Mouse (Mus musculus): ENCODE measurements around the gene Scn3b. TPM values are rescaled to one million over a fixed set of nuclear protein-coding genes. Genes with fewer than 3 reads are reported as not detected.

The Scn3b gene
- polyA plus RNA-seq, 1 experiment from 2014 or later, result 4.1 TPM

DNA sequence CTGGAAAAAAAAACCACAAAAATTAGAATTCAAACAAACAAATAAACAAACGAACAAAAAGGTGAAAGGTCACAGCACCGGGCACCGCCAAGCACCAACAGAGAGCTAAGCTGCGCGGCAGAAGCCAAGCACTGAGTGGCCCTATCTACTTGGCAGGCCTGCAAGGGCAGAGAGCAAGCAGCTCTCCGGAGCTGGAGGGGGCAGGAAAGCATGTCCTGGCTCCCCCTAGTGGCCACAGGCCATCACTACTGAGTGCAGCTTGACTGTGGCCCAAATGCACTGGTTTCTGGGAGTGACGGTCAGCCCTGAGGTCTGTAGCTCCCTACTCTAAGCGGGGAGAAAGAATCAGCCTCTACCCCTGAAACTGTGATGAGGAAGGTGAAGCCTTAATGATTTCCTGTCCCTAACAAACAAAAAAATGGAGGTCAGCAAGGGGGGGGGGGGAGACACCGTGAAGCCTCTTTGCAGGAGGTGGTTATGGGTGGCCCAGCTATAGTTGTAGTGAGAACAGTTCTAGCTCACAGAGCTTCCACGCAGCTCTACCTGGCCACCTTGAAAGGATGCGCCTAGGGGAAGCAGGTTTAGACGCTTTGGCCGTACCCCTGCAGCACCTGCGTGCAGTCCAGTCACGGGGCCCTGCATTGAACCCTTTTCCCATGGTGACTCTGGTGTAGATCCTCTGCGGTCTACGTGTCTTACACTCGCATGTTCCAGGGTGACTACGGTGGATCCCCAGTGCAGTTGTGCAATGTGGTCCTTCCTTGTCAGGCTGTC, 61.8 kb downstream of the Scn3b start:
- Histone ChIP-seq H3K4me1 (ENCODE audit: control insufficient read depth, insufficient read depth, low read length) (no peaks in the 10 kb centered on the region), H3K9ac (replicated peaks; ENCODE audit: low read length) (no peak overlapping the region), H3K4me3 (ENCODE audit: low read depth, low read length) (no peak overlapping the region), H3K36me3 (replicated peaks; ENCODE audit: control insufficient read depth, insufficient read depth, low read depth, low read length) (no peaks in the 10 kb centered on the region), H3K27ac (replicated peaks; ENCODE audit: low read depth, low read length) (no peak overlapping the region), H3K9me3 (replicated peaks; ENCODE audit: control insufficient read depth, low read length) (no peaks in the 10 kb centered on the region), H3K27me3 (ENCODE audit: control insufficient read depth, insufficient read depth, low read length) (no peaks in the 10 kb centered on the region), H3K4me2 (ENCODE audit: low read depth, low read length) (no peak overlapping the region)
- ATAC-seq (replicated peaks; ENCODE audit: insufficient number of reproducible peaks, low FRiP score, low TSS enrichment, low read depth), result peak; percentile 80; the same call in 1 of the 2 replicates
- WGBS, result 54% methylated on average over 19 of the region's 19 CpGs
- peak; percentile 90 for DNase-seq (ENCODE audit: low spot score)

DNA sequence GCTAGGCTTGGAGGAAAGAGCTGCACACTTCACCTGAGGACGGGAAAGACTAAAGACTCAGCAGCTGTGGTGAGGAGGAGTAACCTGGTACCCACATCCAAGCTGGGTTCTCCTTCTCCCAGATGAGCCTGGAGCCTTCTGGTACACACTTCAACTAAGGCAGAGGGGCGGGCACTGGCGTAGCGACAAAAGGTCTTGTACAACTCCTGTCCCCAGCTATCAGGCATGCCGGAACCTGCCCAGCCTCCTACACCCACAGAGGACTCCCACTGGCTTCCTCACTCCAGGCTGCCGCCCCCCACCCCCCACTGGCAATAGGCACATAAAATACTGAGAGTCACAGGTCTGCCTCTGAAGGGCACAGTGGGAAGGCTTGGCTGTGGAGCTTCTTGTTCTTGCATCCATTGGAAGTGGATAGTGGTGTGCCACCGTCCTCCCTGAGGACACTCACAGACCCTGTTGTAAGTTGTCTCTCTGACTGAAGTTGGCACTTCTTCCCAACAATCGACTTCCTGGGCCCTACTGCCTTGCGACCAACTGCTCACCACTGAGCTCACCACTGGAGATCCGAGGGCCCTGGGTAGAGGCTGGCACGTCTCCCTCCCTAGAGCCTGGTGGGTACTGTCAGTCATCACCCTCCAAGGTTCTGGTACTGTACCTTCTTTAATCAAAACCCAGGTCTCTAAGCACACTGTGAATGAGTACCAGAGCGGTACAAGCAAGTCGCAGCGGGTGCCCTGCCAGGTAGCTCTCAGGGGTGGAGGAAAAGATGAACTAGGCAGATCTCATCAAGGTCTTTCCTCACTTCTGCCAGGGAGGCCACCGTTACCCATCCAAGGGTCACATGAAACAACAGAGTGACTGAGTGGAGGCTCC, 62.6 kb downstream of the Scn3b start:
- ATAC-seq (replicated peaks; ENCODE audit: insufficient number of reproducible peaks, low FRiP score, low TSS enrichment, low read depth), result no peak

DNA sequence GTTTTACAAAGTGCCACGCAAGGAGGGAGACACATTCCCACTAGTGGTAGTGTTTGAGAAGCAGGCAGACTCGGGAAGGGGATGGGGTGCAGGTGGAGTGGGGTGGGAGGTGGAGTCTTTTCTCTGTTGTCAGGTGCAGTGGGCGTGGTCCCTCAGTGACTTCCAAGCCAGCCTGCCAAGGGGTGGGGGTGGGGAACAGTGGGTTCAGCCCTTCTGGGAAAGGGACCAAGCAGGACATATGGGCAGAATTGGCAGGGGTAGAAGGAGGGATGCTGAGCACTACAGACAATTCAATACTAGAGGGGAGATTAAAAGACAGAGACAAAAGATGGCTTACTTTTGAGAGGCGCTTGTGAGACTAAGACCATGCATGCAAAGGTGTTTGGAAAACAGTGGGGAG, 63.3 kb downstream of the Scn3b start:
- H3K36me3 ChIP-seq (replicated peaks; ENCODE audit: control insufficient read depth, insufficient read depth, low read depth, low read length), result no peaks in the 10 kb centered on the region
- no peak overlapping the region for H3K9ac ChIP-seq (replicated peaks; ENCODE audit: low read length)
- H3K27ac ChIP-seq (replicated peaks; ENCODE audit: low read depth, low read length), result no peak overlapping the region
- DNase-seq (ENCODE audit: low spot score), result no peak
- no peak overlapping the region for H3K4me2 ChIP-seq (ENCODE audit: low read depth, low read length)
- H3K4me3 ChIP-seq (ENCODE audit: low read depth, low read length), result no peak overlapping the region
- no peaks in the 10 kb centered on the region for H3K9me3 ChIP-seq (replicated peaks; ENCODE audit: control insufficient read depth, low read length)
- no peaks in the 10 kb centered on the region for H3K27me3 ChIP-seq (ENCODE audit: control insufficient read depth, insufficient read depth, low read length)
- 74% methylated on average over 4 of the region's 4 CpGs for WGBS
- H3K4me1 ChIP-seq (ENCODE audit: control insufficient read depth, insufficient read depth, low read length), result no peaks in the 10 kb centered on the region
- no peak for ATAC-seq (replicated peaks; ENCODE audit: insufficient number of reproducible peaks, low FRiP score, low TSS enrichment, low read depth)

More for the DNA sequence above, 62.6 kb downstream of the Scn3b start:
- Histone ChIP-seq H3K9ac (replicated peaks; ENCODE audit: low read length) (no peak overlapping the region), H3K9me3 (replicated peaks; ENCODE audit: control insufficient read depth, low read length) (no peaks in the 10 kb centered on the region), H3K27ac (replicated peaks; ENCODE audit: low read depth, low read length) (no peak overlapping the region), H3K27me3 (ENCODE audit: control insufficient read depth, insufficient read depth, low read length) (no peaks in the 10 kb centered on the region), H3K4me2 (ENCODE audit: low read depth, low read length) (no peak overlapping the region), H3K4me3 (ENCODE audit: low read depth, low read length) (no peak overlapping the region), H3K36me3 (replicated peaks; ENCODE audit: control insufficient read depth, insufficient read depth, low read depth, low read length) (no peaks in the 10 kb centered on the region), H3K4me1 (ENCODE audit: control insufficient read depth, insufficient read depth, low read length) (no peaks in the 10 kb centered on the region)
- DNase-seq (ENCODE audit: low spot score), result no peak
- 87% methylated on average over 15 of the region's 15 CpGs for WGBS

DNA sequence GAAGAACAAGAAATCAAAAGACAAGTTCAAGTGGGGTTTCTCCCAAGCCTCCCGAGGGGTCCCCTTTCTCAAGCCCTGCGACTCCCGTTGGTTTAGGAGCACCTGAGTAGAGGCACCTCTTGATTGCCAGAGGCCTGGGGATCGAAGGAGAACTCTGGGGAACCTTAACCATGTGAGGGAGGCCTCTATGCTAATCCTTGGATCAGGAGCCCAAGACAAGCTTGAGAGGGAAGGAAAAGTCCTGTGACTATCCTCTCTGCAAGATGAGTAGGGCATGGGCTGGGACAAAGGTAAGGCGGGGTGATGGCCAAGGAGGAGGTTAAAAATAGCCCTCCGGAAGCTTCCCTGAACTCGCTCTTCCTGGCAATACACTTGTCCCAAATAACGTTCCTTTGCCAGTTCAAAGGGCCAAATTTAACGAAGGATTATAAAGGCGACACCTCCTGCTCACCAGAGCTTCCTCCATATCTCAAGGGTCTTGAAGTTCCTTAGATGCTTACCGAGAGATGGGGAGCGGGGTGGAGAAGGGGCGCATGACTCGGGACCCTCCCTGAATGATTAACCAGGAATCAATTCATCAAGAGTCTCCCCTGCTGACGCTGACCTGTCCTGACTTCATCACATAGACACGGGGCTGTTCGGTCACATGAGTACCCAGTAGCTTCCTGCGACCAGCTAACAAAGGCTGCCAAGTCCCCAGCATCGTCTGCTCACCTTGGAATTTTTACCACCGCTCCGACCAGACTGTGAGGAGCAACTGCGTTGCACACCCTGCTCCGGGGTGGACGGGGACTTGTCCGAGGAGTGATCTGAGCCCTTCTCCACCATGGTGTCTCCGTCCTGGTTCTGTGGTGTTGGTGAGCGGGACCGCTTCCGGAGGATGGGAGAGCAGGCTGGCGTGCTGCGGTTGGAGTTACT, 64.0 kb downstream of the Scn3b start:
- ATAC-seq (replicated peaks; ENCODE audit: insufficient number of reproducible peaks, low FRiP score, low TSS enrichment, low read depth), result no peak
- WGBS, result 86% methylated on average over 31 of the region's 31 CpGs

DNA sequence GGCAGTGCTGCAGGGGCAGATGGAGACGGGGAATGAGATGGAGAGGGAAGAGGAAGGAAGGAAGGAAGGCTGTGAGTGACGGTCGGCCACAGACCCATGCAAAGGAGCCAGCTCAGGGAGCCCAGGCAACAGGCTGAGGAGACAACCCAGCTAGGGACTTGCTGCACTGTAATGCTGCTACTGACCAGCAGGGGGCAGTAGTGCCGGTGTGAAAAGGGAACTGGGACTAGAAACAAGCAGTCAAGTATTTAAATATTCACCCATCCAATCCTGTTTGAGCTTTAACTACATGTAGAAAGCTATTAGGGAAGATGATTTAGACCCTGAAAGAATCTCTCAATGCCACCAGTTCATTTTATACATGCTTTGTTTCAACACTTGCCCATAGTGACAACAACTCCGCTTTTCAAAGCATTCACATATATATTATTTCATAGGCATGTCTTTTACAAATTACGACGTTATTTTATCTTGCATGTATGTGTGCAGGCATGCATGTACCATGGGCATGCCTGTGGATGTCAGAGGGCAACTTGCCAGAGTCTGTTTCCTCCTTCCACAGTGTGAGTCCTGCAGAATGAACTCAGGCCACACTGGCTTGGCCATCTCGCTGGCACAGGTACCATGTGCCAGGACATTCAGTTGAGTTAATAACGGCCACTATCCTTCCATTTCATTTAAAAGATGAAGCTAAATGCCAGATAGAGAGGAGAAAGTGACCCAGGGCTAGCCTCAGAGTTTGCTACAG, 64.8 kb downstream of the Scn3b start:
- Histone ChIP-seq H3K27me3 (ENCODE audit: control insufficient read depth, insufficient read depth, low read length) (no peaks in the 10 kb centered on the region), H3K4me3 (ENCODE audit: low read depth, low read length) (no peak overlapping the region), H3K9ac (replicated peaks; ENCODE audit: low read length) (no peak overlapping the region), H3K27ac (replicated peaks; ENCODE audit: low read depth, low read length) (no peak overlapping the region), H3K4me2 (ENCODE audit: low read depth, low read length) (no peak overlapping the region), H3K9me3 (replicated peaks; ENCODE audit: control insufficient read depth, low read length) (no peaks in the 10 kb centered on the region), H3K36me3 (replicated peaks; ENCODE audit: control insufficient read depth, insufficient read depth, low read depth, low read length) (no peaks in the 10 kb centered on the region), H3K4me1 (ENCODE audit: control insufficient read depth, insufficient read depth, low read length) (no peaks in the 10 kb centered on the region)
- WGBS, result 64% methylated on average over 9 of the region's 9 CpGs
- peak; percentile 71 for DNase-seq (ENCODE audit: low spot score)
- no peak for ATAC-seq (replicated peaks; ENCODE audit: insufficient number of reproducible peaks, low FRiP score, low TSS enrichment, low read depth)

More for the DNA sequence above, 64.0 kb downstream of the Scn3b start:
- Histone ChIP-seq H3K9me3 (replicated peaks; ENCODE audit: control insufficient read depth, low read length) (no peaks in the 10 kb centered on the region), H3K27me3 (ENCODE audit: control insufficient read depth, insufficient read depth, low read length) (no peaks in the 10 kb centered on the region), H3K4me3 (ENCODE audit: low read depth, low read length) (no peak overlapping the region), H3K27ac (replicated peaks; ENCODE audit: low read depth, low read length) (no peak overlapping the region), H3K4me1 (ENCODE audit: control insufficient read depth, insufficient read depth, low read length) (no peaks in the 10 kb centered on the region), H3K36me3 (replicated peaks; ENCODE audit: control insufficient read depth, insufficient read depth, low read depth, low read length) (no peaks in the 10 kb centered on the region), H3K9ac (replicated peaks; ENCODE audit: low read length) (no peak overlapping the region), H3K4me2 (ENCODE audit: low read depth, low read length) (no peak overlapping the region)
- no peak for DNase-seq (ENCODE audit: low spot score)

DNA sequence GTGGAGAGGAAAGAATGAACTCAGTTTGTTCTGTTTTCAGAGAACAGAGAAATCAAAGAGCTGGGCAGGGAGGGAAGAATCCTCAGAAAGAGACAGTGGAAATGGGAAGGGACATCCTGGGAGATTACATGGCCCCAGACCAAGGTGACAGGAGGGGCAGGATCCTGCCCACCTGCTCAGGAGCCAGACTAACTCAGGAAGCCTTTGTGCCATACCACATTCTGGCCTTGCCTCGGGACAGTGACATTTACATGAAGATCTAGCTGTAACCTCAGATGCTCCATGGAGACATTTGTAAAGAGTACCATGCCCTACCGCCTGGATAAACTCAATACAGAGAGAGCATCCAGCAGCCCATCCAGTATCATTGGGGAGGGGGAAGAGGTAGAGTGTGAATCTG, 65.6 kb downstream of the Scn3b start:
- H3K27ac ChIP-seq (replicated peaks; ENCODE audit: low read depth, low read length), result no peak overlapping the region
- H3K36me3 ChIP-seq (replicated peaks; ENCODE audit: control insufficient read depth, insufficient read depth, low read depth, low read length), result no peaks in the 10 kb centered on the region
- H3K4me3 ChIP-seq (ENCODE audit: low read depth, low read length), result no peak overlapping the region
- H3K4me1 ChIP-seq (ENCODE audit: control insufficient read depth, insufficient read depth, low read length), result no peaks in the 10 kb centered on the region
- no peak overlapping the region for H3K4me2 ChIP-seq (ENCODE audit: low read depth, low read length)
- no peak overlapping the region for H3K9ac ChIP-seq (replicated peaks; ENCODE audit: low read length)
- no peaks in the 10 kb centered on the region for H3K27me3 ChIP-seq (ENCODE audit: control insufficient read depth, insufficient read depth, low read length)
- 67% methylated on average over 2 of the region's 2 CpGs for WGBS
- ATAC-seq (replicated peaks; ENCODE audit: insufficient number of reproducible peaks, low FRiP score, low TSS enrichment, low read depth) (no peak), DNase-seq (ENCODE audit: low spot score) (no peak)
- no peaks in the 10 kb centered on the region for H3K9me3 ChIP-seq (replicated peaks; ENCODE audit: control insufficient read depth, low read length)

DNA sequence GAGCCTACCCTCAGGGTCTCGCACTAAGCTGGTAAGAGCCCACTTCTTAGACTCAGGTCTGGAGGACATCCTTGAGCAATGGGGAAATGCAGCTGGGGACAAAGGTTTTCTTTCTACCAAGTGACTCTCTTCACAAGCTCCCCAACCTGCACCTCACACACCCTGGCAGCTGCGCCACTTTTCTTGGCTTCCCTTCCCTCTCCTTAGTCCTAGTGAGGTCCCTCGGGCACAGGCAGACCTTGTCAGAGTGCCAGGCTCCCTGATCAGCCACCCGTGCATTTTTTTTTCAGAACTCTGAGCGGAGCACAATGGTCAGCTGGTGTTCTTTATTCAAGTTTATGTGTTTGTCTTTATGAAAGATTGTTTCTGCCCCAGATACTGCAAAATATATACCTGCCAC, 67.7 kb downstream of the Scn3b start:
- H3K4me2 ChIP-seq (ENCODE audit: low read depth, low read length), result no peak overlapping the region
- H3K9me3 ChIP-seq (replicated peaks; ENCODE audit: control insufficient read depth, low read length), result no peaks in the 10 kb centered on the region
- no peak overlapping the region for H3K9ac ChIP-seq (replicated peaks; ENCODE audit: low read length)
- DNase-seq (ENCODE audit: low spot score), result no peak
- no peak overlapping the region for H3K4me3 ChIP-seq (ENCODE audit: low read depth, low read length)
- H3K27me3 ChIP-seq (ENCODE audit: control insufficient read depth, insufficient read depth, low read length), result no peaks in the 10 kb centered on the region
- ATAC-seq (replicated peaks; ENCODE audit: insufficient number of reproducible peaks, low FRiP score, low TSS enrichment, low read depth), result no peak
- H3K36me3 ChIP-seq (replicated peaks; ENCODE audit: control insufficient read depth, insufficient read depth, low read depth, low read length), result no peaks in the 10 kb centered on the region
- H3K27ac ChIP-seq (replicated peaks; ENCODE audit: low read depth, low read length), result no peak overlapping the region
- WGBS, result 79% methylated on average over 5 of the region's 5 CpGs
- H3K4me1 ChIP-seq (ENCODE audit: control insufficient read depth, insufficient read depth, low read length), result no peaks in the 10 kb centered on the region
